Mouse (Mus musculus) C2C12 (cell line): ENCODE data around the gene Cntn4.

Experiments used
- CTCF ChIP-seq: IDR thresholded peaks from one replicate; pipeline ENCODE4 v1.5.1; 2011; ENCODE audit not compliant: control insufficient read depth, insufficient read depth, insufficient read length
- FOSL1 ChIP-seq: IDR thresholded peaks from one replicate; pipeline ENCODE4 v1.8.0; 2011; ENCODE audit warnings: mild to moderate bottlenecking, low read length; ENCODE audit not compliant: poor library complexity, insufficient read depth, severe bottlenecking
- USF1 ChIP-seq: IDR thresholded peaks from one replicate; pipeline ENCODE4 v1.6.1; 2011; ENCODE audit warnings: low read depth, mild to moderate bottlenecking, control low read depth, moderate library complexity

GRCm38 (mm10) chr6:106336805-106337204 lies 659.3 kb downstream of the Cntn4 start:
- TF ChIP-seq FOSL1, result no peak
- no peak for TF ChIP-seq CTCF
- no peak for TF ChIP-seq USF1
